Mouse (Mus musculus) retina, postnatal 7 days (tissue): ENCODE data around the gene Vgll4.

Experiments used
- DNase-seq: peaks from one replicate; pipeline ENCODE4 v3.0.0-alpha.2; 2012; ENCODE audit warnings: low read depth, low spot score

Gene Vgll4

GRCm38 (mm10) chr6:114974331-114974730 lies 4.5 kb upstream of the Vgll4 start:
- no peak for DNase-seq

- DNase-seq: no peak
These were observed 3.2 kb upstream of the Vgll4 start for GRCm38 (mm10) chr6:114972988-114973387.

DNA sequence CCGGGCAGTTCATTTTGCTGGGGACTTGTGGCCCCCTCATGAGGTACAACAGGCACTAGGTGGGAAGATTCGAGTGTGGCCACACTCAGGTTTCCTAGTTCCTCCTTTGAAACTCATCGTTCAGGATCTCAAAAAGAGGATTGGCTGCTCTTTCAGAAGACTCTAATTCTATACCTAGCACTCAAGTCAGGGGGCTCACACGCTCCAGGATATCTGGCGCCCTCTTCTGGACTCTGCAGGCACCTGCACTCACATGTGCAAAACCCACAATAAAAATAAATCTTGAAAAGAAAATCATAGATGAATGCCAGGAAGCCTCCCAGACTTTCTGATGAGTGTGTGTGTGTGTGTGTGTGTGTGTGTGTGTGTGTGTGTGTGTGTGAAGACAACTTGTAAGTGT lies 1.1 kb upstream of the Vgll4 start:
- DNase-seq: no peak

DNA sequence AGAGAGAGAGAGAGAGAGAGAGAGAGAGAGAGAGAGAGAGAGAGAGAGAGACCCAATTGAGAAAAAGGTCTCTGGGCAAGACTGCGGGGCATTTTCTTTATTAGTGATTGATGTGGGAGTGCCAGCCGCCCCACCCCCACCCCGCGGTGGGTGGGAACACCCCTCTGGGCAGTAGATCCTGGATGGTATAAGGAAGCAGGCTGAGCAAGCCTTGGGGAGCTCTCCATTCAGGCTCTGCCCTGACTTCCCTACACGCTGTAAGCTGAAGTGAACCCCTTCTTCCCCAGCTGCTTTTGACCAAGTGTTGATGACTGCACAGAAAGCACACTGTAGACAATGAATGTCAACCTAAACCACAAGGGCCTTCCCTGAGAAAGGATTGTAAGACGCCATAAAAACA lies 592 bp upstream of the Vgll4 start:
- no peak for DNase-seq

DNA sequence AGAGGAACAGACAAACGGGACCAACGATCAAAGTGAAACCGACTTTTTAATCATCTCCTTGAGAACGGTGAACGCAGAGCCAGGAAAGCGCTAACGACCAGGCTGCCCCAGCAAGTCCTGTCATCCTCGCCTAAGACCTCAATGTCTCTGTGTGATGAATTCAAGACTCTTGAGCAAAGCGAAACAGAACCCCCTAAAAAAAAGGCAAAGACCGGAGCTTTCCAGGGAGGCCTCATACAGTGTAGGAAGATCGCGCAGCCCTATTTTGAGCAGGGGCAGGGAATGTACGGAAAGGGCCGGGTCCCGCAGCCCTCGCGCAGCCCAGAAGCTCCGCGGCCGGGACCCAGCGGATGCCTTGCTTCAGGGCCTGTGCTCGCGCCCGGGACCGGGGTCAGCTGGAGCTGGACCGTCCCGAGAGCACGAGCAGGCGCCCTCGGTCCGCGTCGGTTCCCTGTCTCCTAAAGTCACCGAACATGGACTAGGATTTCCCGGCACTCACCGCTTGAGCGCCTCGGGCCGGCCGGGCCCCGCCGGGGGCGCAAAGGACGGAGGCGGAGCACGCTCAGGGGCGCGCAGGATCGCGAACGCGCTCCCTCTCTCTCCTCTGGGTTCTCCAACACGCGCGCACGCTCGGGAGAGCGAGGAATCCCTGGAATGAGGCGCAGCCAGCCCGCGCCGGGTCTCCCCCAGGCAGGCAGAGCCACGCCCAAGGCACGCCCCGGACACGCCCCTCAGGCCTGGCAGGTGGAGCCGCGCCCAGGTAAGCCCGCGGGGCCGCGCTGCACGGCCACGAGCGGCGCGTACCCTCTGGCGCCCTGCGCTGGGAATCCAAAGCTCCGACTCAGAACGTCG lies 1.2 kb downstream of the Vgll4 start:
- peak; percentile 60 for DNase-seq

GRCm38 (mm10) chr6:114967623-114968022 lies 2.2 kb downstream of the Vgll4 start:
- DNase-seq: no peak

GRCm38 (mm10) chr6:114966396-114967154 lies 3.2 kb downstream of the Vgll4 start:
- no peak for DNase-seq

- DNase-seq: no peak
These were observed 4.0 kb downstream of the Vgll4 start for GRCm38 (mm10) chr6:114965802-114966201.

DNA sequence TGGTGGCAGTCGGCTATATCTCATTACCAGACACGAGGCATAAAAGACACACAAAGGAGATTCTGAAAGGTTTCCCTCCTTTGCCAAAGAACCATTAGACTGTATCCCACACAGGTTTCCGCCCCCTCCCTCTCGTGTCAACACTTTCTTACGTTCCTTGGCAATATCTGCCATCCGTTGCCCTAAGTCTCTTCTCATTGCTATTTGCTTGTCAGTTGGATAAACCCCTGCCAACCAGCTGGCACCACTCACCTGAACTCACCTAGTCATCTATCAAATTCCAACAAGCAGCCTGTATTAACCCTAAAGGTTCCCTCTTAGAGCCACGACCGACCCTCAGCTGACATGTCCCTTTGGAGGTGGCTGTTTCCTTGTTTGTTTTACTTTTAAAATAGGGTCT lies 4.4 kb downstream of the Vgll4 start:
- no peak for DNase-seq

DNA sequence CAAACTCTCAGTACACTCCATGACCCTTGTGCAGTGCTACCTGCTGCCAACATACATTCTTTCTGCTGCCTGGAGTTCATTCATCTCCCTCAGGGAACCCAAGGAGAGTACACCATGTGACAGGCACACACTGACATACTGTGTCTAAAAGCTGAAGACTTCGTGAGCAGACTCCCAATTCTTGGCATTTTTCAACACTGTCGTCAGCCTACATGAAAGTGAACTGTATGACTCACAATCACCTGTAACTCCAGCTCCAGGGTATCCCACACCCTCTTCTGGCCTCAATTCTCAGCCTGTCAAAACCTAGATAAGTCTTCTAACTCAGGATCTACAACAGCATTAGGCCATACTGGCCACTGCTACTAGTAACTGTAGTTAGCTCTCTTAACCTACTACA lies 5.6 kb downstream of the Vgll4 start:
- DNase-seq: no peak

DNA sequence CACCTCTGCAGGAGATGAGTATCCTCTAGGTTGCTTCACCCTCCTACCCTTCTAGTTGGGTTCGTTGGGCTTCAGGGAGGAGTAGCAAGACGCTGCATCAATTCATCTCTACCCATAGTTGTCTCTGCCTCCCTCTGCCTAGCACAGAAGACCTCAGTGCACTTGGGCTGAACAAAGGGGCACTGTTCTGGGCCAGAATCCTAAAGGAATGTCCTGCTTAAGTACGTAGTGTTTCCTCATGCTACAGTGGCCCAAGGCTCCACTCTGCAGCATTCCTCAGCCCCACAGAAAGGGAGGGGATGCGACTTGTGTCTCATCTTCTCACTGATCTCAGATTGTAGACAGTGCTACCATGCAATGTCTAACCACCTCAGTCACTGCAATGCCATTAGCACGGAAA lies 6.2 kb downstream of the Vgll4 start:
- DNase-seq: no peak

- no peak for DNase-seq
These were observed 8.3 kb downstream of the Vgll4 start for GRCm38 (mm10) chr6:114961276-114962068.

DNA sequence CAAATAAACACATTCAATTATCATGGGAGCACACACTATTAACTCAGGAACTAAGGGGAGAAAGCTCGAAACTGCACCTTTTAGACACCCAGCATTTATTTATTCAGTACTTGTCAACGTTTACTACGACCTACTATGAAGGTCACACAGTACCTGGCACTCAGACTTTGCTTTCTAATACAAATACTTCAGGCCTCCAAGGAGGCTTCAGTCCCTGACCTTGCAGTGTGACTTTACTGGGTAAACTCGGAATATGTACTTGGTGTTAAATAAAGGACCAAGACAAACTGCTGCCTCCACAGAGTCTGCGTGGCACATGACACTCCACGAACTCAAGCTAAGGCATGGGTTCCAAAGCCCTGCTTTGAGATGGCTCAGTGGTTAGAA lies 10.8 kb downstream of the Vgll4 start:
- DNase-seq: no peak

DNA sequence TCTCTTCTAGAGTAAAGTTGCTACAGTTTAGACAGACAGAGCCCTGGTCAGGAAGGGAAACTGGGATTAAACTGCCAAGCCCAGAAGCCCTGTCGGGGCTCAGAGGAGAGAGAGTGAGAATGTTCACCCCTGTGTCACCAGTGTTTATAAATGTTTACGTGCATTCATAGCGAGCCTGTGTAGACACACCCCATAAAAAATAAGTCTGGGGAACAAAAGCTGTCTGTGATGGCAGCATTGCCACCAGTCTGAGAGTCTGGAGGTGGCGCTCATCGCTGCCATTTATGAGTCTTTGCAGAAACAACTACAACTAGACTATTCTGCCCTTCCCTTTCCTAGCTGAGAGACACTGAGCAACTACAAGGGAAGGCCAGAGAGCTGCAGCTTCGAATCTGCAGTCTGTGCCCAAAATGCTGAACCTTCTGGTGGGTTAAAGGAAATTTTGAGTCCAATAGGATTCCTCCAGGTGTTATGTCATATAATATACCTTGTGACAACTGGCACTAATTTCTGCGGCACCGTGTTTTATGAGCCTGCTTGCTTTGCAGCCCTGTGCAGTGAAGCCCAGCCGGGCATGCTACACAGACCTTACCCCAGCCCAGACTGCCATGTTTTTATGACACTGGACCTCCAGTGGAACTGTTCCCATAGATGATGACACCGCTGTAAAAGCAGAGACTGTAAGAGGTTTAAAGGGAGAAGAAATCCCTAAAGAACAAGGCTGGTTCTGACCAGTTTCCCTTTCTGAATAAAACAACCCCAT lies 11.4 kb downstream of the Vgll4 start:
- DNase-seq: no peak

- DNase-seq: no peak
These were observed 12.0 kb downstream of the Vgll4 start for GRCm38 (mm10) chr6:114957756-114958155.

DNA sequence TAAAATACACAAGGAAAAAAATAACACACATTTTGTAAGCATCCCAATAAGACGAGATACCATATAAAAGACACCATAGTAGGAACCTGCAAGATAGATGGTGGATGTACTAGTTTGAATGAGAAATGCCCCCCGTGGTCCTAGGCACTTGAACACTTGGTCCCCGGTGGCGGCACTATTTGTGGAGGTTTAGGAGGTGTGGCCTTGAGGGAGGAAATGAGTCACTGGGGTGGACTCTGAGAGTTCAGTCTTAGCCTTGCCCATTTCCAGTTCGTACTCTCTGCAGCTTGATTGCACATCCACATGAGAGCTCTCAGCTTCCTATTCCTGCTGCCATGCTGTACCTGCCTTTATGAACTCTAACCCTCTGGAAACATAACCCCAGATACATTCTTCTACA lies 15.3 kb downstream of the Vgll4 start:
- DNase-seq: no peak

DNA sequence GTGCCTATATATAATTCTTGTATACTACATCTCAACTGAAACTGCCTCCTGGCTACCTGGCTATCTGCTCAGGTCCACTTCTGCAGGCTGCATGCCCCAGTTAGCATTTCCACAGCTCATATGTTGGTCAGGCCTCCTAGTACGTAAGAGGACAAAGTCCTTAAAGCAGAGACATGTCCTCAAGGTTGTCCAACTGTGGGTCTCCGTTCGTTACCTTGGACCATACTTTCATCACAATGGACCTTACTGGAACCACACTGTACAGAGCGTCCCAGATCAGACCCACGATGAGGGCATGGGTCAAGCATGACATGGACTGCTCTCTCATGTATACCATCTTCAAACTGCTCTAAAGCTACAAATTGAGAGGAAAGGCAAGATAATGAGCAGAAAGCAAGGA lies 16.2 kb downstream of the Vgll4 start:
- no peak for DNase-seq

DNA sequence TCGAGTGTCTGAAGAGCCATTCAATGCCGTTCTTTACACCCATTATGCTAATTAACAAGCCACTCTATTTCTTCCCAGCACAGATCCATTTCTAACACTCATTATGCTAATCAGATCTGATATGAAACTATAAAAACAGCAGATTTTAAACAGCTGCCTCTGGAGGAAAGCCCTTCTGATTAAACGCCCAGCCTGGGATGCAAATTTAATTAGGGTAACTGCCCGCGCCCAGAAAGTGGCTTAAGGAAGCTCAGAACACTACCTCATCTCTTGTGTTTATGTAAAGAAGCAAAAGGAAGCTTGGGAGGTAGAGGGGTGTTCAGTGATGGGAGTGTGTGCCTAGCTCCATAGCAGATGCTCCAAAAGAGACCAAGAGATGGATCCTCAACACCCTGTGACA lies 17.4 kb downstream of the Vgll4 start:
- no peak for DNase-seq

DNA sequence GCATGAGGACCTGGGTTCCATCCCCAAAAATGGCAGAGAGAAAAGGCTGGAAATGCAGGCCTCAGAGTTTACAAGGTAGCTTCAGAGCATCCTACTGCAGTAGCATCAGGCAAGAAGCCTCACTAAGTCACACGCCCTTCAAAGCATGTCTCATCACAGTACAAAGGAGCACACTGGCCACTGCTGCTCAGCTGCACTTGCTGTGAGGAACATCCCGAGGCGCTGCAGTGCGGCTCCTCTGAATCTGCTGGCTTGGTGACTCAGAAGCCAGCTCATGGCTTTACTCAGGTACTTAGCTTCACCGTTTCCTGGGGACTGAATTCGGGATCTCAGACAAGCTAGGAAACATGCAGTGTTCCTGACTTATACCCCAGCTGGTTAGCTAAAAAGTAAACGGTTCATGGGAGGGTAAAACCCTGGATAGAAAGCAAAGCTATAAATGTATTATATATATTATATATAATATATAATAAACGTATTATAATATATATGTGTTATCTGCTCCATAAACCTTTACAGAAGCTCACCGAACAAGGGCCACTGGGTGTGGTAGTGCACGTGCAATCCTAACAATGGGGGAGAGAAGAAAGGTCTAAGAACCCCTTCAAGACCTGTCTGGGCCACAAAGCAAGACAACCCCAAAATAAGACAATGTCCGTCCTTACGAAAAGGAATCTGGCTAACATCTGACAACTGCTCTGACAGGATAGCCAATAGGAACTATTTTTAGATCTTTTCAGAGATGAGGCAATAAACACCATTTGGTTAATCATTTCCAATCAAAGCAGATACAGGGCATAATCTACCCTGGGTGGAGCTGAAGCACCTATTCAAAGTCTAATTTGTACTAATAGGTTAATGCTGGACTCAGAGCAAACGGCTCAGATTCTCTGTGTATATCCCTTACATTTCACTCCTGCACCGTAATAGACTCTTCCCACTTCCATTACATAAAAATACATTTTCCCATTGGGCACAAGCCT lies 25.0 kb downstream of the Vgll4 start:
- no peak for DNase-seq

GRCm38 (mm10) chr6:114941201-114941849 lies 28.5 kb downstream of the Vgll4 start:
- no peak for DNase-seq
